Mouse (Mus musculus) liver, embryonic 11.5 days (tissue): Measurements from ENCODE around the gene Pla2g10. TPM values are rescaled to one million over a fixed set of nuclear protein-coding genes. Genes with fewer than 3 reads are reported as not detected.
"Not testable (repeated sequence)": the region's sequence is repeated elsewhere in the genome, so short reads cannot be mapped to it uniquely, and the experiment has no call there.

Experiments
- ATAC-seq: fragments of 200-750 bp; cut with Nextera tagmentation; replicated peaks from 2 replicates; pipeline ENCODE4 v1.8.0; 2017; ENCODE audit warnings: moderate number of reproducible peaks, mild to moderate bottlenecking, moderate TSS enrichment, moderate library complexity; ENCODE audit not compliant: low FRiP score
- DNase-seq: peaks from one replicate; pipeline ENCODE4 v3.0.0-alpha.2; 2017; ENCODE audit warnings: low spot score
- H3K27ac ChIP-seq: fragments of 300-500 bp; sonication (generic); 2 replicates; pipeline ENCODE4 v1.5.1; 2014; ENCODE audit warnings: mild to moderate bottlenecking, low read depth, low read length, control low read depth
- H3K27me3 ChIP-seq: fragments of 300-500 bp; sonication (generic); replicated peaks from 2 replicates; pipeline ENCODE4 v1.6.1; 2014; ENCODE audit warnings: low read length, mixed read lengths; ENCODE audit not compliant: control insufficient read depth, insufficient read depth
- H3K36me3 ChIP-seq: fragments of 300-500 bp; sonication (generic); 2 replicates; pipeline ENCODE4 v1.6.1; 2014; ENCODE audit warnings: mild to moderate bottlenecking, low read length, moderate library complexity, mixed read lengths; ENCODE audit not compliant: control insufficient read depth, insufficient read depth
- H3K4me1 ChIP-seq: fragments of 300-500 bp; sonication (generic); replicated peaks from 2 replicates; pipeline ENCODE4 v1.6.1; 2014; ENCODE audit warnings: low read length, mixed read lengths; ENCODE audit not compliant: control insufficient read depth, insufficient read depth
- H3K4me2 ChIP-seq: fragments of 300-500 bp; sonication (generic); 2 replicates; pipeline ENCODE4 v1.6.1; 2014; ENCODE audit warnings: mild to moderate bottlenecking, control low read depth, moderate library complexity
- H3K4me3 ChIP-seq: fragments of 300-500 bp; sonication (generic); 2 replicates; pipeline ENCODE4 v1.5.1; 2014; ENCODE audit warnings: low read depth, low read length, control low read depth
- H3K9ac ChIP-seq: fragments of 300-500 bp; sonication (generic); 2 replicates; pipeline ENCODE4 v1.6.1; 2014; ENCODE audit warnings: low read depth, low read length, control low read depth
- H3K9me3 ChIP-seq: fragments of 300-500 bp; sonication (generic); 2 replicates; pipeline ENCODE4 v1.6.1; 2016; ENCODE audit warnings: low read length, inconsistent platforms, mixed read lengths; ENCODE audit not compliant: control insufficient read depth
- WGBS: fragments of 180-500 bp; shearing (Covaris S2); extraction: QIAGEN DNeasy Blood & Tissue Kit; methylation state at CpG from one replicate; pipeline ENCODE4 v1.1.7; 2014; 5-methylcytosine and 5-hydroxymethylcytosine counted together
- polyA plus RNA-seq: library from polyadenylated mRNA; unstranded; fragments of >200 nt; fragmentation: Nextera tagmentation; extraction: Ambion mirVana; gene quantifications from 2 replicates; pipeline ENCODE4 v1.2.1, GENCODE M21; 2014

The Pla2g10 gene
- polyA plus RNA-seq, result 0.48 and 1.2 TPM in 2 replicates

DNA sequence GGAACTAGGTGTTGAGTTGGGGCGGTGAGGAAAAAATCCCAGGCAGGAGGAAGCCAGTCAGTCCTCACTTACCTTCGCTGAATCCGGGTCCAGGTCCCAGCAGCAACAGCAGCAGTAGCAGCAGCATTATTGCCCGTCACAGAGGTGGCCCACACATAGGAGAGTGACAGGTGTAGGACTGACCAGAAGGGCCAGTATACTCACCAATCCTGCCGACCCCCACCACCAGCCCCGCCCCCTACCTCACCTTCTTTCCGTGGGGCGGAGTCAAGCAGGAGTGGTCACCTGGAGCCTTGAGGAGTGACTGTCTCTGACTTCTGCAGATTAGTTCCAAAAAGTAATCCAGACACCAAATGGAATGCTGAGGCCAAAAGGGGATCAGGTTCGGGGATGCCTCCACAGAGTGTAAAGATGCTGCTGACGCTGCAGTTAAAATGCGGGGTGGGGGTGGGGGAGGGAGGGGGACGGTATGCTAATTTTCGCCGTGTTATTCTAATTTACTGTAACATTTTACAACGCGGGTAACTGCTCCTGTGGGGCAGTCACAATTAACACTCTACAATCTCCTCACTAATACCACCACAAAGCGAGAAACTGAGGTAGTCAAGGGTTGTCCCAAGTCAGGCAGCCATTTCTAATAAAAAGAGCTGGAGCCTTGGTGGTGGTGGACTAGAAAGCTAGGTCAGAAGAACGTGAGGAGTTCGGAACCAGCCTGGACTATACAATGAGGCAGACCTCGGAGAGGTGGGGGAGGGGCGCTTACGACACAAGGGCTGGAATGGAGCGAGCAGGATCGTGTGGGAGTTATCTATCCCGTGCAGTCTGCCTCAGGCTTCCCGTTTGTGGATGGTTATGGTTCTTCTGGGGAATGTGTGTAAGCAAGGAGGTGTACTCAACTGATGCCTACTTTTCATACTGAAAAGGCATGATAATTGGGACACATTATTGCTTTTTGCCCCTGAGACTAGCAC, at the start of gene Pla2g10:
Gene Pla2g10 (minus strand): TSS at position 699 of the 971 bp plus-strand sequence.
- Histone ChIP-seq H3K36me3 (no peaks in the 10 kb centered on the region), H3K27me3 (no peaks in the 10 kb centered on the region), H3K9ac (no peak within 1 kb of the TSS), H3K27ac (no peak within 1 kb of the TSS), H3K4me2 (peak within 1 kb of the TSS; percentile 59), H3K4me1 (peaks cover 6% of the 10 kb centered on the region; the same call in 1 of the 2 replicates), H3K9me3 (no peaks in the 10 kb centered on the region), H3K4me3 (peak within 1 kb of the TSS; percentile 20; the same call in 1 of the 2 replicates)
- WGBS, result 14% methylated on average over 26 of the region's 26 CpGs
- DNase-seq (no peak), ATAC-seq (peak; percentile 77)

DNA sequence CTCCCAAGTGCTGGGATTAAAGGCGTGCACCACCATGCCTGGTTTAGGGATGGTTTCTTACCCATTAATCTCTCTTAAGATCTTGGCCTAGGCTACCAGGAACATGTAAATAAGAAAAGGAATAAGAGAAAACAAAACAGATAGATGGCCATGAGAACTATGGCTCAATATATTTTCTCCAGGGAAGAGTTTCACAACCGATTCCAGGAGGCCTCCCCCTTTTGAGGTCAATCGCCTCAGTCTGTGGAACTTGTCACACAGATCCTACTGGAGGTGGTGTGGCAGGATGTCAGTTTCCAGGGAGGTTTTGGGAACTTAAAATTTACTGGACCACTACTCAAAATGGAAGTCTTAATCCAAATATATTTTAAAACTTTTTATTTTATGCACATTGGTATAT, 43.9 kb upstream of the Pla2g10 start:
- H3K4me1 ChIP-seq, ATAC-seq, DNase-seq, H3K27me3 ChIP-seq, H3K4me2 ChIP-seq, H3K4me3 ChIP-seq, H3K27ac ChIP-seq, H3K9me3 ChIP-seq, H3K9ac ChIP-seq, H3K36me3 ChIP-seq: not testable (repeated sequence)
- 84% methylated on average over 3 of the region's 3 CpGs for WGBS

DNA sequence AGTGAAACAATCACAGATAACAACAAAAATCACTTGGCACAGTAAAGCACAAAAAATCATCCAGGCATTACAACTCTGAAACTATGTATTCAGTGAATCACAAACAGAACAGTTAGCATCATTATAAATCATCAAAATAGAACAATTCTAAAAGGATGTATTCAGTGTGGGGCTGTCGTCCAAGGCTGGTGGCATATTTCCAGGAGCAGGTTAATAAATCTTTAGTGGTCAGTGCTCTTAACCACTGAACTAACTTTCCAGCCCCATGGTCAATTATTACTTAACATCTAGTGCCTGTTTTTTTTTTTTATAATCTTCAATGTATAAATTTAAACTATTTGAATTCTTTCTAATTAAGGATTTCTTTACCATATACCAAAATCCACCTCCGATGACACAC, 43.2 kb upstream of the Pla2g10 start:
- WGBS, result 84% methylated on average over 2 of the region's 2 CpGs

GRCm38 (mm10) chr16:13772051-13772450, 41.3 kb upstream of the Pla2g10 start:
- not testable (repeated sequence) for H3K27me3 ChIP-seq, H3K9me3 ChIP-seq, H3K4me1 ChIP-seq, H3K4me3 ChIP-seq, H3K27ac ChIP-seq, H3K4me2 ChIP-seq, ATAC-seq, H3K9ac ChIP-seq, H3K36me3 ChIP-seq, DNase-seq
- 76% methylated on average over 5 of the region's 5 CpGs for WGBS

More for the DNA sequence above, 43.2 kb upstream of the Pla2g10 start:
- H3K36me3 ChIP-seq, DNase-seq, H3K27me3 ChIP-seq, H3K4me2 ChIP-seq, H3K4me3 ChIP-seq, H3K9ac ChIP-seq, H3K4me1 ChIP-seq, ATAC-seq, H3K27ac ChIP-seq, H3K9me3 ChIP-seq: not testable (repeated sequence)

- H3K36me3 ChIP-seq, ATAC-seq, H3K9ac ChIP-seq, H3K27me3 ChIP-seq, H3K9me3 ChIP-seq, DNase-seq, H3K4me3 ChIP-seq, H3K4me2 ChIP-seq, H3K27ac ChIP-seq, H3K4me1 ChIP-seq: not testable (repeated sequence)
- WGBS, result 74% methylated on average over 4 of the region's 4 CpGs
Measured at GRCm38 (mm10) chr16:13771603-13772002, 40.8 kb upstream of the Pla2g10 start.

GRCm38 (mm10) chr16:13766367-13766766, 35.6 kb upstream of the Pla2g10 start:
- DNase-seq, result no peak
- no peaks in the 10 kb centered on the region for H3K27me3 ChIP-seq
- no peak overlapping the region for H3K4me3 ChIP-seq
- H3K27ac ChIP-seq, result no peak overlapping the region
- no peak overlapping the region for H3K9ac ChIP-seq
- H3K9me3 ChIP-seq, result no peaks in the 10 kb centered on the region
- no peak for ATAC-seq
- H3K4me1 ChIP-seq, result no peaks in the 10 kb centered on the region
- H3K36me3 ChIP-seq, result no peaks in the 10 kb centered on the region
- no peak overlapping the region for H3K4me2 ChIP-seq

- H3K4me2 ChIP-seq, result no peak overlapping the region
- H3K4me1 ChIP-seq, result no peaks in the 10 kb centered on the region
- no peaks in the 10 kb centered on the region for H3K27me3 ChIP-seq
- DNase-seq (no peak), ATAC-seq (no peak)
- H3K36me3 ChIP-seq, result no peaks in the 10 kb centered on the region
- no peak overlapping the region for H3K4me3 ChIP-seq
- no peak overlapping the region for H3K27ac ChIP-seq
- H3K9me3 ChIP-seq, result no peaks in the 10 kb centered on the region
- H3K9ac ChIP-seq, result no peak overlapping the region
- WGBS, result 74% methylated on average over 3 of the region's 3 CpGs
Measured at GRCm38 (mm10) chr16:13764519-13764918, 33.7 kb upstream of the Pla2g10 start.

DNA sequence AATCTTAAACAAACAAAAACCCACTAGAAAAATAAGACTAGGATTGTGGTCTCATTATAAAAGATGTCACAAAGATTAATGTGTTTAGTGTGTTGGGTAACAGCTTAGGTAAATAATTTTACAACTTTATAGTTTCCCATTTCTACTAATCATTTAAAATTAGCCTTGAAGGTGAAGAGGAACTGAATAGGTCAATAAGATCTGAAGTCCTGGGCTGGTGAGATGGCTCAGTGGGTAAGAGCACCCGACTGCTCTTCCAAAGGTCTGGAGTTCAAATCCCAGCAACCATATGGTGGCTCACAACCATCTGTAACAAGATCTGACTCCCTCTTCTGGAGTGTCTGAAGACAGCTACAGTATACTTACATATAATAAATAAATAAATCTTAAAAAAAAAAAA, 32.0 kb upstream of the Pla2g10 start:
- H3K4me2 ChIP-seq, ATAC-seq, DNase-seq, H3K4me1 ChIP-seq, H3K27me3 ChIP-seq, H3K9ac ChIP-seq, H3K4me3 ChIP-seq, H3K36me3 ChIP-seq, H3K27ac ChIP-seq, H3K9me3 ChIP-seq: not testable (repeated sequence)
- 89% methylated on average over 1 of the region's 1 CpGs for WGBS

- no peak overlapping the region for H3K27ac ChIP-seq
- DNase-seq (no peak), ATAC-seq (no peak)
- no peak overlapping the region for H3K4me3 ChIP-seq
- WGBS, result 90% methylated on average over 2 of the region's 2 CpGs
- peaks cover 9% of the 10 kb centered on the region; the same call in 1 of the 2 replicates for H3K27me3 ChIP-seq
- no peak overlapping the region for H3K4me2 ChIP-seq
- H3K4me1 ChIP-seq, result peaks cover 4% of the 10 kb centered on the region; the same call in 1 of the 2 replicates
- no peaks in the 10 kb centered on the region for H3K36me3 ChIP-seq
- H3K9me3 ChIP-seq, result no peaks in the 10 kb centered on the region
- no peak overlapping the region for H3K9ac ChIP-seq
Measured at GRCm38 (mm10) chr16:13757823-13758222, 27.0 kb upstream of the Pla2g10 start.
